Mouse (Mus musculus) kidney, embryonic 15.5 days (tissue): Measurements from ENCODE around the gene Tmem17. TPM values are rescaled to one million over a fixed set of nuclear protein-coding genes. Genes with fewer than 3 reads are reported as not detected.

Experiments used
- ATAC-seq: fragments of 200-750 bp; cut with Nextera tagmentation; replicated peaks from 2 replicates; pipeline ENCODE4 v1.8.0; 2017; ENCODE audit warnings: moderate TSS enrichment; ENCODE audit not compliant: low FRiP score
- H3K27ac ChIP-seq: fragments of 300-500 bp; sonication (generic); 2 replicates; pipeline ENCODE4 v1.5.1; 2015; ENCODE audit warnings: mild to moderate bottlenecking, inconsistent platforms
- H3K27me3 ChIP-seq: fragments of 300-500 bp; sonication (generic); 2 replicates; pipeline ENCODE4 v1.6.1; 2015; ENCODE audit warnings: inconsistent platforms
- H3K36me3 ChIP-seq: fragments of 300-500 bp; sonication (generic); 2 replicates; pipeline ENCODE4 v1.6.1; 2015; ENCODE audit warnings: inconsistent platforms
- H3K4me1 ChIP-seq: fragments of 300-500 bp; sonication (generic); 2 replicates; pipeline ENCODE4 v1.6.1; 2015; ENCODE audit warnings: inconsistent platforms
- H3K4me2 ChIP-seq: fragments of 300-500 bp; sonication (generic); 2 replicates; pipeline ENCODE4 v1.6.1; 2015; ENCODE audit warnings: moderate library complexity, mild to moderate bottlenecking, inconsistent platforms
- H3K4me3 ChIP-seq: fragments of 300-500 bp; sonication (generic); replicated peaks from 2 replicates; pipeline ENCODE4 v1.5.1; 2015; ENCODE audit warnings: mild to moderate bottlenecking, inconsistent platforms
- H3K9ac ChIP-seq: fragments of 300-500 bp; sonication (generic); 2 replicates; pipeline ENCODE4 v1.6.1; 2015; ENCODE audit warnings: mild to moderate bottlenecking, inconsistent platforms
- H3K9me3 ChIP-seq: fragments of 300-500 bp; sonication (generic); replicated peaks from 2 replicates; pipeline ENCODE4 v1.6.1; 2016; ENCODE audit warnings: inconsistent platforms
- WGBS: fragments of 180-500 bp; shearing (Covaris S2); methylation state at CpG from one replicate; pipeline ENCODE4 v1.1.7; 2015; ENCODE audit warnings: mixed read lengths; 5-methylcytosine and 5-hydroxymethylcytosine counted together
- polyA plus RNA-seq: library from polyadenylated mRNA; unstranded; fragments of >200 nt; fragmentation: Nextera tagmentation; extraction: Ambion mirVana; gene quantifications from 2 replicates; pipeline ENCODE4 v1.2.1, GENCODE M21; 2015

Gene Tmem17
- 15.6 and 15.8 TPM in 2 replicates for polyA plus RNA-seq

- under 1% methylated on average over 72 of the region's 73 CpGs for WGBS
- ATAC-seq = peak; percentile 97
- no peaks in the 10 kb centered on the region for H3K9me3 ChIP-seq
- 0 out of 2 replicates have a peak, but pooled peaks cover 5% of the 10 kb centered on the region for H3K4me1 ChIP-seq
- H3K27ac ChIP-seq = peak within 1 kb of the TSS; percentile 96
- no peaks in the 10 kb centered on the region for H3K27me3 ChIP-seq
- peak within 1 kb of the TSS; percentile 85 for H3K9ac ChIP-seq
- H3K36me3 ChIP-seq = no peaks in the 10 kb centered on the region
- H3K4me3 ChIP-seq = peak within 1 kb of the TSS; percentile 74
- peak within 1 kb of the TSS; percentile 61 for H3K4me2 ChIP-seq
Measured at GRCm38 (mm10) chr11:22512038-22513001, at the start of gene Tmem17. Gene Tmem17 (plus strand): TSS chr11:22512088.

DNA sequence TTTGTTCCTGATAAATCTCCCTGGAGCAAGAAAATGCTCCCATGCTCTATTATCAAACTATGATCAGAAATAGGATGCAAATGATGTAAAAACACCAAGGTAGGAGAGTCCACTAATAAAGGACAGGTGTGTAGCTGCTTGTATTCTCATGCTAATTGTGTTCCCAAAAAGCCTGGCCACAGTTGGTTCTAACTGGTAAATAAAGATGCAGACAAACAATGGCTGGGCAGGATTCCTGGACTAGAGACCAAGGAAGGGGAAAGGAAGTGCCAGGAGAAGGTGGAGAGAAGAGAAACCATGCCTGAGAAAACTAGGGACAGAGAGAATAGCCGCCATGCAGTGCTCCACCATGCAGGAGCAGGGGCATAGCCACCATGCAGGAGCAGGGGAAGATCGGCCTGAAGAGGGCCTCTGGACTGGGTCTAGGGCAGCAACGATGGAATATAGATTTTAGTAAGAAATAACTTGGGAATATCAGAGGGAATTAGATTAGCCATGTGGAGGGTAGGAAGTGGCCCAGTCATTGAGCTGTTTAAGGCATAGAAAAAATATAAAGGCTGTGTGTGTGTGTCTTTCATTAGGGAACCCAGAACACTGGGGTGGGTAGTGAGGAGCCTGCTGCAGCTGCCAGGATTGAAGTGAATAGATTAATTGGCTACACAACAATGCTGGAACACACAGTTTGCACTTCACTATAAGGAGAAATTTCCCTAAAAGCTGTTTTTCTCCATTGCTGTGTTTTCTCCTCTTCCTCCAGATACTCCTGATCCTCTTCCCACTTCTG is 31.9 kb upstream of the Tmem17 start:
- Histone ChIP-seq H3K4me3 (no peak overlapping the region), H3K4me2 (no peak overlapping the region), H3K4me1 (no peaks in the 10 kb centered on the region), H3K27me3 (no peaks in the 10 kb centered on the region), H3K9ac (no peak overlapping the region), H3K27ac (no peak overlapping the region), H3K36me3 (no peaks in the 10 kb centered on the region), H3K9me3 (no peaks in the 10 kb centered on the region)
- ATAC-seq = no peak
- 84% methylated on average over 3 of the region's 3 CpGs for WGBS

GRCm38 (mm10) chr11:22481639-22482361 is 30.1 kb upstream of the Tmem17 start:
- 87% methylated on average over 1 of the region's 1 CpGs for WGBS
- Histone ChIP-seq H3K4me1 (no peaks in the 10 kb centered on the region), H3K27me3 (no peaks in the 10 kb centered on the region), H3K27ac (no peak overlapping the region), H3K4me3 (no peak overlapping the region), H3K36me3 (no peaks in the 10 kb centered on the region), H3K9me3 (no peaks in the 10 kb centered on the region), H3K9ac (no peak overlapping the region), H3K4me2 (no peak overlapping the region)
- ATAC-seq = no peak

DNA sequence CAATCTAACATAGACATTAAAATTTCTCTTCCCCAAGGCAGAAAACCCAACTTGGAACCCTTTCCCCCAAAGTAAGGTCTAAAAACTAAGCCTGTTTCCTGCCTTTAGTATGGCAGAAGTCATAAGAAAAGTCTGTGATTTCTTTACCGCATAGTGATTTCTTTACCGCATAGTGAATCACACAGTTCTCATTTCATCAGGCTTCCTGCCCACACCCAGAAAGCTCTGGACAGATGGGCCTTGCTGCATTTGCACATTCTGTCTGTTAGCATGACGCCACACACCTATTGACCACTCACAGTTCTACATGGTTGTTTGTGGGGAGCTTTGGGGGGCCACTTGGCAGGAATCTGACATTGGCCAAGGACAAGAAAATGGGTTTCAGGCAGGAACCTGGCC is 29.5 kb upstream of the Tmem17 start:
- 90% methylated on average over 3 of the region's 3 CpGs for WGBS

DNA sequence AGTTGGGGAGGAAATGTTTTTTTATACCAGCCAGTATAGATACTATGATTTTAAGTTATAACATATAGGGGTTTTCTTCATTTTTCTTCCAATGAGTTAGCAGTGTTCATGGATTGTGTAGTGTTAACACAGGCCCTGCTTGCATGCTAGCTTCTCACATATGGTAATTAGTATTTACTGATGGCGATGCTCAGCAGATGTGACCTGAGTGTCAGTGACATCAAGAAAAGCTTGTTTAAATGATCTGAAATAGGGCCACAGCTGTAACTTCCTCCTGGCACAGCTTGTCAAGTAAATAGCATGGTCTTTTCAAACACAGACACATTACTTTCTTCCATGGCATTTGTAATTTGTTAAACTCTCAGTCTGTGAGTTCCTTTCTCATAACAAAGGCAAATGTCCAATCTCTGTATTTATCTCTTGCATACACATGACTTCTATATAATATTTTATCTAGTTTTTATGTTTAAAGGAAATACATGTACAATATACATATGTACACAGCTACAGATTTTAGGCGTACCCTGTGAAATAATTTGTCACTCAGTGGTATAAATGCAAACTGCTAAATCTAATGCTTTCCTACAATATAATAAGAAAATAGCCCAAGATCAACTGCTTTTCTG is 18.1 kb upstream of the Tmem17 start:
- Histone ChIP-seq H3K27ac (no peak overlapping the region), H3K4me1 (no peaks in the 10 kb centered on the region), H3K4me2 (no peak overlapping the region), H3K27me3 (no peaks in the 10 kb centered on the region), H3K9me3 (no peaks in the 10 kb centered on the region), H3K4me3 (no peak overlapping the region), H3K9ac (no peak overlapping the region), H3K36me3 (no peaks in the 10 kb centered on the region)
- ATAC-seq = no peak
- 83% methylated on average over 2 of the region's 2 CpGs for WGBS

More for the DNA sequence above, 29.5 kb upstream of the Tmem17 start:
- Histone ChIP-seq H3K36me3 (no peaks in the 10 kb centered on the region), H3K27me3 (no peaks in the 10 kb centered on the region), H3K4me1 (no peaks in the 10 kb centered on the region), H3K9ac (no peak overlapping the region), H3K4me3 (no peak overlapping the region), H3K9me3 (no peaks in the 10 kb centered on the region), H3K4me2 (no peak overlapping the region), H3K27ac (no peak overlapping the region)
- ATAC-seq = no peak

GRCm38 (mm10) chr11:22494941-22495340 is 16.9 kb upstream of the Tmem17 start:
- Histone ChIP-seq H3K27ac (no peak overlapping the region), H3K4me2 (no peak overlapping the region), H3K9me3 (no peaks in the 10 kb centered on the region), H3K4me3 (no peak overlapping the region), H3K4me1 (no peaks in the 10 kb centered on the region), H3K27me3 (no peaks in the 10 kb centered on the region), H3K36me3 (no peaks in the 10 kb centered on the region), H3K9ac (no peak overlapping the region)
- ATAC-seq = no peak

GRCm38 (mm10) chr11:22499396-22499795 is 12.5 kb upstream of the Tmem17 start:
- no peaks in the 10 kb centered on the region for H3K4me1 ChIP-seq
- H3K4me2 ChIP-seq = no peak overlapping the region
- H3K27ac ChIP-seq = no peak overlapping the region
- 82% methylated on average over 6 of the region's 6 CpGs for WGBS
- no peak overlapping the region for H3K4me3 ChIP-seq
- ATAC-seq = no peak
- no peaks in the 10 kb centered on the region for H3K9me3 ChIP-seq
- H3K36me3 ChIP-seq = no peaks in the 10 kb centered on the region
- no peak overlapping the region for H3K9ac ChIP-seq
- H3K27me3 ChIP-seq = no peaks in the 10 kb centered on the region

- Histone ChIP-seq H3K4me1 (no peaks in the 10 kb centered on the region), H3K27me3 (no peaks in the 10 kb centered on the region), H3K4me2 (no peak overlapping the region), H3K4me3 (no peak overlapping the region), H3K27ac (no peak overlapping the region), H3K9me3 (no peaks in the 10 kb centered on the region), H3K36me3 (no peaks in the 10 kb centered on the region), H3K9ac (no peak overlapping the region)
- ATAC-seq = no peak
Measured at GRCm38 (mm10) chr11:22499886-22500285, 12.0 kb upstream of the Tmem17 start.

DNA sequence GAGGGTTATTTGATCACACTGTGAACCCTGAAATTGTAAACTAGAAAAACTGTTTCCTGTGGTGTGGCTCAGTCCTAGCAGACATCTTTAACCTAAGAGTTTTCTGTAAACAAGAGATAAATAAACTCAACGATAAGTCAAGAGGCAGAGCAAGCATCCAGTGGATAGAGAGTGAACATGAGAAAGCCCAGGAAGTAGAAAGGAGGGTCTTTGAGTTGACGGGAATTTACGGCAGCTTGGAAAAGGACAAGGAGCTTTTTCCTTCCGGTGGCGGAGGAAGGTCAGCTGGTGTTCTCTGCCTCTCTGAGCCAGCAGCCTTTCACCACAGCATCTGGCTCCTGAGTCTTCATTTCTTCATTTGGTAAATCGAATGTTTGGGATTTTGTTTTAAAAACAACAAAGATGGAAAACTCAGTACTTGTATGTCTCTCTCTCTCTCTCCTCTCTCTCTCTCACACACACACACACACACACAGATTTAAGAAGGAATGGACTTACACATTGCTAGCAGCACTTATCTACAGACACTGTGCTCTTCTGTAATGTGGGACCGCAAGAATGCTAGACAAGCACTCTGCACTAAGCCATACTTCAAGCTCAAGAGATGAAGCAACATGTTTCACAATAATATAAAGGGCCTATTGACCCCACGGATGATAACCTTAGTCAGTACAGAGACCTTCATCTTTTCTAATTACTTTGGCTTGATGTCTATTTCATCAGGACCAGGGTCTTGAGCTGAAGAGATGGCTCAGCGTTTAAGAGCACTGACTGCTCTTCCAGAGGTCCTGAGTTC is 10.9 kb upstream of the Tmem17 start:
- Histone ChIP-seq H3K27me3 (no peaks in the 10 kb centered on the region), H3K4me1 (no peaks in the 10 kb centered on the region), H3K9ac (no peak overlapping the region), H3K9me3 (no peaks in the 10 kb centered on the region), H3K27ac (no peak overlapping the region), H3K4me2 (no peak overlapping the region), H3K4me3 (no peak overlapping the region), H3K36me3 (no peaks in the 10 kb centered on the region)
- 71% methylated on average over 9 of the region's 9 CpGs for WGBS
- ATAC-seq = no peak

DNA sequence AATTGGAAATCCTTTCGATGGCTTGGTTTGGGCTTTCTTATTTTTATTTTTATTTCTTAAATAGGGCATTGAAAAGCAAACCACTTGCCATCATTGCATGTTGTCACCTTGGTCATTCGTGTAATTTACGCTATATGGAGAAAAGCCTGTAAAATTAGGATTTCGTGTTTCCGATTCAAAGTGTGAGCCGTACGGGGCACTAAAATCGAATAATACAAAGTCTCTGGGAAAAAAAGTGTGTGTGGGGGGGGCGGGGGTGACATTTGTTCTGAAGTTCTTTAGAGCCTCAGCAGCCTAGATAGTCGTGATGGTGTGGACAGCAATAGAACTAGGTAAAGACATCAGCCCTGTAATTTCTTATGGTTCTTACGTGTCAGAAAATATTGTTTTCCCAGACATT is 1.2 kb downstream of the Tmem17 start:
- H3K9ac ChIP-seq = peak overlapping the region; percentile 85
- 34% methylated on average over 11 of the region's 11 CpGs for WGBS

DNA sequence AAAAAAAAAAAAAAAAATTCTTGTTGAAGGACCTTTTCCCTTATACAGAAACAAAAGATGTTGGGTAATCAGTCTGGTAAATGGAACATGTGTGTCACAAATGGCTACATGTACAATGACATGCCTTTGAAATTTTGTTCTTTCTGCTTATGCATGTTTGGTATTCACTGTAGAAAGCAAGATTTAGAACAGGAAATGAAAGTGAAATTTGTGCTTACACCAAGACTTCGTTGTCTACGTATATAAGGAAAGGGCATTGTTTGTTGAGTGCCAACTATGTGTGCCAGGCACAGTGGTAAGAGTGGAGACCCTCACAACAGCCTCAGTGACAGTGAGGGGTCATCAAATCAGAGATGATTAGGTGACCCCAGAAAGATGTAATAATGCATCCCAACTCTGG is 3.2 kb downstream of the Tmem17 start:
- H3K9ac ChIP-seq = no peak overlapping the region
- no peak overlapping the region for H3K4me3 ChIP-seq
- no peak for ATAC-seq
- no peak overlapping the region for H3K4me2 ChIP-seq
- H3K36me3 ChIP-seq = peaks cover 22% of the 10 kb centered on the region; the same call in 1 of the 2 replicates
- H3K9me3 ChIP-seq = no peaks in the 10 kb centered on the region; the same call in 1 of the 2 replicates
- no peaks in the 10 kb centered on the region for H3K27me3 ChIP-seq
- H3K27ac ChIP-seq = no peak overlapping the region
- 90% methylated on average over 2 of the region's 2 CpGs for WGBS
- 0 out of 2 replicates have a peak, but pooled peaks cover 5% of the 10 kb centered on the region for H3K4me1 ChIP-seq

More for the DNA sequence above, 1.2 kb downstream of the Tmem17 start:
- H3K27me3 ChIP-seq = no peaks in the 10 kb centered on the region
- H3K4me3 ChIP-seq = peak overlapping the region; percentile 74
- ATAC-seq = no peak
- peaks cover 5% of the 10 kb centered on the region; the same call in 1 of the 2 replicates for H3K36me3 ChIP-seq
- H3K9me3 ChIP-seq = no peaks in the 10 kb centered on the region
- H3K27ac ChIP-seq = peak overlapping the region; percentile 96
- peak overlapping the region; percentile 61 for H3K4me2 ChIP-seq
- 0 out of 2 replicates have a peak, but pooled peaks cover 5% of the 10 kb centered on the region for H3K4me1 ChIP-seq
